Mouse (Mus musculus): ENCODE data around the gene Phf21a. TPM values are rescaled to one million over a fixed set of nuclear protein-coding genes. Genes with fewer than 3 reads are reported as not detected.
"Not testable (repeated sequence)": the region's sequence is repeated elsewhere in the genome, so short reads cannot be mapped to it uniquely, and the experiment has no call there.

The Phf21a gene
- total and polyA plus RNA-seq, 3 experiments, result 8.8 to 76.4 (median 26.8) TPM

- TF ChIP-seq CTCF (IDR thresholded peaks at IDR 0.05; ENCODE audit: low read depth, low read length), result no peak
- TF ChIP-seq POLR2AphosphoS5 (IDR thresholded peaks at IDR 0.05; ENCODE audit: insufficient replicate concordance, low read depth, low read length), result no peak
- no peak for TF ChIP-seq GATA1 (IDR thresholded peaks at IDR 0.05; ENCODE audit: borderline replicate concordance, low read length)
- no peak for TF ChIP-seq GATA2 (IDR thresholded peaks at IDR 0.05; ENCODE audit: borderline replicate concordance, low read depth, low read length)
- TF ChIP-seq TAL1 (conservative IDR thresholded peaks at IDR 0.05; ENCODE audit: low read depth, low read length), result no peak
- no peak overlapping the region for H3K4me3 ChIP-seq (ENCODE audit: low read depth, low read length)
These were observed 45.8 kb downstream of the Phf21a start for GRCm38 (mm10) chr2:92138736-92139135.

DNA sequence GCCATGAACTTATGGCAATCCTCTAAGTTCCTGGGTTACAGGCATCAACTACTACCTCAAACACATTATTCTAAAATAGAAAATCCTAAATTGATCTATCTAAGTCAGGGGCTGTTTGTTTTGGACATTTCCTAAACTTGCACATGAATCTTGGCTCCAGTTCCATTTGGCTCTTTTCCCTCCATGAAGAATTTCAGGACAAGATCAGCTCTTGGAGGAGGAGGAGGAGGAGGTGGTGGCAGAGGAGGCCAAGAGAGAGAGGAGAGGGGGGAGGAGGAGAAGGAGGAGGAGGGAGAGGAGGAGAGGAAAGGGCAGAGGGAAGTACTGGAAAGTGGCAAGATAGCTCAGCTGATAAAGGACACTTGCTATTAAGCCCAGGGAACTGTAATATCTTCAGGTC, 46.4 kb downstream of the Phf21a start:
- Histone ChIP-seq H3K9me3 (replicated peaks) (no peaks in the 10 kb centered on the region), H3K4me1 (ENCODE audit: insufficient read depth, low read depth, low read length) (no peaks in the 10 kb centered on the region), H3K36me3 (replicated peaks) (no peaks in the 10 kb centered on the region), H3K4me3 (ENCODE audit: low read depth, low read length) (no peak overlapping the region), H3K27me3 (ENCODE audit: insufficient read depth, low read length) (peaks cover 12% of the 10 kb centered on the region; the same call in 1 of the 2 replicates)
- no peak for DNase-seq (ENCODE audit: low spot score)
- TF ChIP-seq POLR2AphosphoS5 (IDR thresholded peaks at IDR 0.05; ENCODE audit: insufficient replicate concordance, low read depth, low read length) (no peak), GATA2 (IDR thresholded peaks at IDR 0.05; ENCODE audit: borderline replicate concordance, low read depth, low read length) (no peak), TAL1 (conservative IDR thresholded peaks at IDR 0.05; ENCODE audit: low read depth, low read length) (no peak), CTCF (IDR thresholded peaks at IDR 0.05; ENCODE audit: low read depth, low read length) (no peak), GATA1 (IDR thresholded peaks at IDR 0.05; ENCODE audit: borderline replicate concordance, low read length) (no peak)
- ATAC-seq (ENCODE audit: extremely low read depth, insufficient number of reproducible peaks, low FRiP score, poor library complexity, severe bottlenecking), result no peak

More at GRCm38 (mm10) chr2:92138736-92139135, 45.8 kb downstream of the Phf21a start:
- Histone ChIP-seq H3K9me3 (replicated peaks) (no peaks in the 10 kb centered on the region), H3K4me1 (ENCODE audit: insufficient read depth, low read depth, low read length) (no peaks in the 10 kb centered on the region), H3K27me3 (ENCODE audit: insufficient read depth, low read length) (0 out of 2 replicates have a peak, but pooled peaks cover 9% of the 10 kb centered on the region), H3K36me3 (replicated peaks) (no peaks in the 10 kb centered on the region)
- ATAC-seq (ENCODE audit: extremely low read depth, insufficient number of reproducible peaks, low FRiP score, poor library complexity, severe bottlenecking) (no peak), DNase-seq (ENCODE audit: low spot score) (no peak)

GRCm38 (mm10) chr2:92140383-92140782, 47.5 kb downstream of the Phf21a start:
- no peak for TF ChIP-seq TAL1 (conservative IDR thresholded peaks at IDR 0.05; ENCODE audit: low read depth, low read length)
- TF ChIP-seq GATA2 (IDR thresholded peaks at IDR 0.05; ENCODE audit: borderline replicate concordance, low read depth, low read length), result no peak
- Histone ChIP-seq H3K4me1 (ENCODE audit: insufficient read depth, low read depth, low read length) (no peaks in the 10 kb centered on the region), H3K4me3 (ENCODE audit: low read depth, low read length) (no peak overlapping the region), H3K9me3 (replicated peaks) (no peaks in the 10 kb centered on the region), H3K27me3 (ENCODE audit: insufficient read depth, low read length) (peaks cover 12% of the 10 kb centered on the region; the same call in 1 of the 2 replicates), H3K36me3 (replicated peaks) (no peaks in the 10 kb centered on the region)
- ATAC-seq (ENCODE audit: extremely low read depth, insufficient number of reproducible peaks, low FRiP score, poor library complexity, severe bottlenecking) (no peak), DNase-seq (ENCODE audit: low spot score) (no peak)

DNA sequence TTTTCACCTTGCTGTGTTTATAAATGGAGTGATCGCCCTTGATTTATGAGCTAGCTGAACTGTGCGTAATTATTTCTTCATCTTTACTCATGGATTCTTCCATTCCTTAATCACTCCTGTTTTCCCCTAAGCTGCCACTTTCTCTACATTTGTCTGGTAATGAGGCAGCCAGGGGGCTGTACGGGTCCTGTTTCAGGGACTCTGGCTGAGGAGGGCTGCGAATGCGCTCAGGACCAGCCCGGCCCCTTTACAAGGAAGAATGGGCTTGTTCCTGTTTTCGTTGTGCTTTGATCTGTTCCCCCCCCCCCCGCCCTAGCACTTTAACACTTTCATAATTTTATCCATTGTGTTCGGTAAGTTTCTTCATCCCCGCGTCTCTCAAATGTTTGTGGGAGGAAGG, 48.2 kb downstream of the Phf21a start:
- ATAC-seq (ENCODE audit: extremely low read depth, insufficient number of reproducible peaks, low FRiP score, poor library complexity, severe bottlenecking) (no peak), DNase-seq (ENCODE audit: low spot score) (no peak)
- Histone ChIP-seq H3K27me3 (ENCODE audit: insufficient read depth, low read length) (peaks cover 17% of the 10 kb centered on the region), H3K36me3 (replicated peaks) (no peaks in the 10 kb centered on the region), H3K4me1 (ENCODE audit: insufficient read depth, low read depth, low read length) (no peaks in the 10 kb centered on the region), H3K4me3 (ENCODE audit: low read depth, low read length) (no peak overlapping the region), H3K9me3 (replicated peaks) (no peaks in the 10 kb centered on the region)
- no peak for TF ChIP-seq POLR2AphosphoS5 (IDR thresholded peaks at IDR 0.05; ENCODE audit: insufficient replicate concordance, low read depth, low read length)
- TF ChIP-seq GATA1 (IDR thresholded peaks at IDR 0.05; ENCODE audit: borderline replicate concordance, low read length), result no peak
- no peak for TF ChIP-seq CTCF (IDR thresholded peaks at IDR 0.05; ENCODE audit: low read depth, low read length)
- no peak for TF ChIP-seq TAL1 (conservative IDR thresholded peaks at IDR 0.05; ENCODE audit: low read depth, low read length)
- TF ChIP-seq GATA2 (IDR thresholded peaks at IDR 0.05; ENCODE audit: borderline replicate concordance, low read depth, low read length), result no peak

DNA sequence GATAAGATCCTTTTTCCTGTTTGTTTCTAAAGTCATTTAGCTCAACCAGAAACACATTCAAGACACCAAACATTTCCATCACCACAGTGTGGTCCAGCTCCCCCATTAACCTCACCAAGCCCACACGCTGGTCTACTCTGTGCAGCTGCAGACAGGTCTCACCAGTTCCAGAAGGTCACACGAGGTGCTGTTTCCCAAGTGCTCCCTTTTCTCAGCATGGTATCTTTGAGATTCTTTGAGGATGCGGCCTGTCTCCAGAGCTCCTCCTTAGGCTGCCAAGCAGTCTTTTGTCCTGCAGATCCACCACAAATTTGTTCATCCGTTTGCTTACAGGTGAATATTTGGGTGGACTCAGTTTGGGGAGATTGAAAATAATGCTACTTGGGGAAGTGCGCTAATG, 51.0 kb downstream of the Phf21a start:
- no peak for TF ChIP-seq GATA2 (IDR thresholded peaks at IDR 0.05; ENCODE audit: borderline replicate concordance, low read depth, low read length)
- no peak for TF ChIP-seq CTCF (IDR thresholded peaks at IDR 0.05; ENCODE audit: low read depth, low read length)
- TF ChIP-seq TAL1 (conservative IDR thresholded peaks at IDR 0.05; ENCODE audit: low read depth, low read length), result no peak
- TF ChIP-seq GATA1 (IDR thresholded peaks at IDR 0.05; ENCODE audit: borderline replicate concordance, low read length), result no peak
- no peak for TF ChIP-seq POLR2AphosphoS5 (IDR thresholded peaks at IDR 0.05; ENCODE audit: insufficient replicate concordance, low read depth, low read length)
- no peak for ATAC-seq (ENCODE audit: extremely low read depth, insufficient number of reproducible peaks, low FRiP score, poor library complexity, severe bottlenecking)
- Histone ChIP-seq H3K4me3 (ENCODE audit: low read depth, low read length) (no peak overlapping the region), H3K4me1 (ENCODE audit: insufficient read depth, low read depth, low read length) (peaks cover 7% of the 10 kb centered on the region; the same call in 1 of the 2 replicates), H3K9me3 (replicated peaks) (no peaks in the 10 kb centered on the region), H3K36me3 (replicated peaks) (no peaks in the 10 kb centered on the region), H3K27me3 (ENCODE audit: insufficient read depth, low read length) (peaks cover 17% of the 10 kb centered on the region)
- no peak for DNase-seq (ENCODE audit: low spot score)

DNA sequence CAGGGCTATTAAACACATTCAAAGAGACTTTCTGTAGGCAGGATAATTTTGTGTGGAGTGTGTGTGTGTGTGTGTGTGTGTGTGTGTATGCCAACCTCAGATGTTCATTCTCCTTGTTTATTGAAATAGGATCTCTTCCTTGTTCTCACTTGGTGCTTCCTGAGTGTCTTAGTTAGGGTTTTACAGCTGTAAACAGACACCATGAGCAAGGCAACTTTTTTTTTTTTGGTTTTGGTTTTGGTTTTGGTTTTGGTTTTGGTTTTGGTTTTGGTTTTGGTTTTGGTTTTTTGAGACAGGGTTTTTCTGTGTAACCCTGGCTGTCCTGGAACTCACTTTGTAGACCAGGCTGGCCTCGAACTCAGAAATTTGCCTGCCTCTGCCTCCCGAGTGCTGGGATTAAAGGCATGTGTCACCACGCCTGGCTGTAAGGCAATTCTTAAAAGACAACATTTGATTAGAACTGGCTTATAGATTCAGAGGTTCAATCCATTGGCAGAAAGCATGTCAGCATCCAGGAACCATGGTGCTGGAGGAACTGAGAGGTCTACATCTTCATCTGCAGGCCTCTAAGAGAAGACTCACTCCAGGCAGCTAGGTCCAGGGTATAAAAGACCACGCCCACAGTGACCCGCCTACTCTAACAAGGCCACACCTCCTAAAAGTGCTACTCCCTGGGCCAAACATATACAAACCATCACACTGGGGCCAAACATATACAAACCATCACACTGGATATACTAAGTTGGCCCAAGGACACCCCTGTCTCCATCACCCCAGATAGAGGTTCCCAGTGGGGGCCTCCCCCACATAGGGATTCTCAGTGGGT, 55.2 kb downstream of the Phf21a start:
- H3K4me1 ChIP-seq (ENCODE audit: insufficient read depth, low read depth, low read length); DNase-seq (ENCODE audit: low spot score); H3K4me3 ChIP-seq (ENCODE audit: low read depth, low read length); H3K9me3 ChIP-seq (replicated peaks); H3K36me3 ChIP-seq (replicated peaks); ATAC-seq (ENCODE audit: extremely low read depth, insufficient number of reproducible peaks, low FRiP score, poor library complexity, severe bottlenecking): not testable (repeated sequence)
- H3K27me3 ChIP-seq (ENCODE audit: insufficient read depth, low read length), result peaks cover 13% of the 10 kb centered on the region

All from G1E (cell line).